Mouse (Mus musculus): Measurements from ENCODE around the gene Mmp28. TPM values are rescaled to one million over a fixed set of nuclear protein-coding genes. Genes with fewer than 3 reads are reported as not detected.

The Mmp28 gene
- polyA plus RNA-seq (2012; rRNA removed): 20.1 and 33.3 TPM in 2 replicates

- peaks cover 17% of the 10 kb centered on the region for H3K4me1 ChIP-seq (ENCODE audit: control insufficient read depth, insufficient read depth, low read length)
- WGBS: 1% methylated on average over 41 of the region's 42 CpGs
- peak; percentile 71 for DNase-seq
- no peak for TF ChIP-seq CTCF (IDR thresholded peaks at IDR 0.05; ENCODE audit: insufficient read depth, low read length)
- TF ChIP-seq POLR2A (IDR thresholded peaks at IDR 0.05; ENCODE audit: borderline replicate concordance, extremely low read depth, low read depth, low read length): no peak
- peak within 1 kb of the TSS; percentile 72 for H3K4me3 ChIP-seq (replicated peaks; ENCODE audit: extremely low read depth, low read depth, low read length)
Measured at GRCm38 (mm10) chr11:83462711-83463244, at the start of gene Mmp28. Gene Mmp28, minus strand, starts transcription at chr11:83463071.

- TF ChIP-seq CTCF (IDR thresholded peaks at IDR 0.05; ENCODE audit: insufficient read depth, low read length) (no peak), POLR2A (IDR thresholded peaks at IDR 0.05; ENCODE audit: borderline replicate concordance, extremely low read depth, low read depth, low read length) (no peak)
- Histone ChIP-seq H3K4me1 (ENCODE audit: control insufficient read depth, insufficient read depth, low read length) (no peaks in the 10 kb centered on the region), H3K4me3 (replicated peaks; ENCODE audit: extremely low read depth, low read depth, low read length) (no peak overlapping the region)
- DNase-seq: no peak
Measured at GRCm38 (mm10) chr11:83509521-83509920, 46.6 kb upstream of the Mmp28 start.

- no peak overlapping the region for H3K4me3 ChIP-seq (replicated peaks; ENCODE audit: extremely low read depth, low read depth, low read length)
- 97% methylated on average over 5 of the region's 5 CpGs for WGBS
- TF ChIP-seq CTCF (IDR thresholded peaks at IDR 0.05; ENCODE audit: insufficient read depth, low read length): no peak
- no peak for TF ChIP-seq POLR2A (IDR thresholded peaks at IDR 0.05; ENCODE audit: borderline replicate concordance, extremely low read depth, low read depth, low read length)
- DNase-seq: no peak
- H3K4me1 ChIP-seq (ENCODE audit: control insufficient read depth, insufficient read depth, low read length): no peaks in the 10 kb centered on the region
Measured at GRCm38 (mm10) chr11:83504308-83504707, 41.4 kb upstream of the Mmp28 start.

- WGBS: 84% methylated on average over 2 of the region's 2 CpGs
- no peak for TF ChIP-seq CTCF (IDR thresholded peaks at IDR 0.05; ENCODE audit: insufficient read depth, low read length)
- no peak for TF ChIP-seq POLR2A (IDR thresholded peaks at IDR 0.05; ENCODE audit: borderline replicate concordance, extremely low read depth, low read depth, low read length)
- no peak for DNase-seq
- Histone ChIP-seq H3K4me1 (ENCODE audit: control insufficient read depth, insufficient read depth, low read length) (no peaks in the 10 kb centered on the region), H3K4me3 (replicated peaks; ENCODE audit: extremely low read depth, low read depth, low read length) (no peak overlapping the region)
Measured at GRCm38 (mm10) chr11:83495571-83495970, 32.7 kb upstream of the Mmp28 start.

- TF ChIP-seq CTCF (IDR thresholded peaks at IDR 0.05; ENCODE audit: insufficient read depth, low read length) (no peak), POLR2A (IDR thresholded peaks at IDR 0.05; ENCODE audit: borderline replicate concordance, extremely low read depth, low read depth, low read length) (no peak)
- Histone ChIP-seq H3K4me3 (replicated peaks; ENCODE audit: extremely low read depth, low read depth, low read length) (no peak overlapping the region), H3K4me1 (ENCODE audit: control insufficient read depth, insufficient read depth, low read length) (no peaks in the 10 kb centered on the region)
- DNase-seq: no peak
- 74% methylated on average over 4 of the region's 4 CpGs for WGBS
Measured at GRCm38 (mm10) chr11:83491488-83491887, 28.6 kb upstream of the Mmp28 start.

GRCm38 (mm10) chr11:83473235-83474016 is 10.6 kb upstream of the Mmp28 start:
- peaks cover 4% of the 10 kb centered on the region for H3K4me1 ChIP-seq (ENCODE audit: control insufficient read depth, insufficient read depth, low read length)
- TF ChIP-seq POLR2A (IDR thresholded peaks at IDR 0.05; ENCODE audit: borderline replicate concordance, extremely low read depth, low read depth, low read length) (no peak), CTCF (IDR thresholded peaks at IDR 0.05; ENCODE audit: insufficient read depth, low read length) (no peak)
- H3K4me3 ChIP-seq (replicated peaks; ENCODE audit: extremely low read depth, low read depth, low read length): peak overlapping the region; percentile 78
- peak; percentile 31 for DNase-seq
- WGBS: under 1% methylated on average over 50 of the region's 52 CpGs

GRCm38 (mm10) chr11:83472324-83473234 is 9.7 kb upstream of the Mmp28 start, which contains the start of gene Taf15:
Gene Taf15, plus strand, starts transcription at chr11:83473086.
- Histone ChIP-seq H3K4me1 (ENCODE audit: control insufficient read depth, insufficient read depth, low read length) (peaks cover 4% of the 10 kb centered on the region), H3K4me3 (replicated peaks; ENCODE audit: extremely low read depth, low read depth, low read length) (peak within 1 kb of the TSS; percentile 78)
- peak; percentile 96 for DNase-seq
- 1% methylated on average over 66 of the region's 66 CpGs for WGBS
- TF ChIP-seq POLR2A (IDR thresholded peaks at IDR 0.05; ENCODE audit: borderline replicate concordance, extremely low read depth, low read depth, low read length) (peak; percentile 76; the same call in 1 of the 2 replicates), CTCF (IDR thresholded peaks at IDR 0.05; ENCODE audit: insufficient read depth, low read length) (peak; percentile 63)

GRCm38 (mm10) chr11:83471766-83472165 is 8.9 kb upstream of the Mmp28 start:
- H3K4me3 ChIP-seq (replicated peaks; ENCODE audit: extremely low read depth, low read depth, low read length): no peak overlapping the region
- WGBS: 89% methylated on average over 2 of the region's 2 CpGs
- H3K4me1 ChIP-seq (ENCODE audit: control insufficient read depth, insufficient read depth, low read length): peaks cover 6% of the 10 kb centered on the region
- DNase-seq: no peak
- TF ChIP-seq POLR2A (IDR thresholded peaks at IDR 0.05; ENCODE audit: borderline replicate concordance, extremely low read depth, low read depth, low read length) (no peak), CTCF (IDR thresholded peaks at IDR 0.05; ENCODE audit: insufficient read depth, low read length) (no peak)

- H3K4me1 ChIP-seq (ENCODE audit: control insufficient read depth, insufficient read depth, low read length): peaks cover 15% of the 10 kb centered on the region
- 96% methylated on average over 3 of the region's 3 CpGs for WGBS
Measured at GRCm38 (mm10) chr11:83468765-83469164, 5.9 kb upstream of the Mmp28 start.

More at GRCm38 (mm10) chr11:83468765-83469164, 5.9 kb upstream of the Mmp28 start:
- no peak overlapping the region for H3K4me3 ChIP-seq (replicated peaks; ENCODE audit: extremely low read depth, low read depth, low read length)
- DNase-seq: no peak
- no peak for TF ChIP-seq POLR2A (IDR thresholded peaks at IDR 0.05; ENCODE audit: borderline replicate concordance, extremely low read depth, low read depth, low read length)
- no peak for TF ChIP-seq CTCF (IDR thresholded peaks at IDR 0.05; ENCODE audit: insufficient read depth, low read length)

All from lung, adult 2 months (tissue).